Mouse (Mus musculus) liver, embryonic 14.5 days (tissue): Measurements from ENCODE around the gene Fam57b. TPM values are rescaled to one million over a fixed set of nuclear protein-coding genes. Genes with fewer than 3 reads are reported as not detected.

Source experiments
- ATAC-seq: fragments of 200-750 bp; cut with Nextera tagmentation; 2 replicates; pipeline ENCODE4 v1.8.0; 2017; ENCODE audit warnings: moderate number of reproducible peaks, mild to moderate bottlenecking, moderate library complexity; ENCODE audit not compliant: insufficient read depth
- DNase-seq, 3 experiments: peaks; one replicate each; pipeline ENCODE4 v3.0.0-alpha.2; 2012 to 2013; ENCODE audit warnings: low read depth in 3 of 3, low spot score in 3 of 3
- H3K27ac ChIP-seq: fragments of 300-500 bp; sonication (generic); 2 replicates; pipeline ENCODE4 v1.5.1; 2014; ENCODE audit warnings: moderate library complexity, mild to moderate bottlenecking, control low read depth, inconsistent platforms
- H3K27me3 ChIP-seq: fragments of 300-500 bp; sonication (generic); 2 replicates; pipeline ENCODE4 v1.6.1; 2014; ENCODE audit warnings: mild to moderate bottlenecking, low read length, moderate library complexity; ENCODE audit not compliant: control insufficient read depth, insufficient read depth
- H3K36me3 ChIP-seq: fragments of 300-500 bp; sonication (generic); replicated peaks from 2 replicates; pipeline ENCODE4 v1.6.1; 2014; ENCODE audit warnings: low read depth; ENCODE audit not compliant: control insufficient read depth, insufficient read depth
- H3K4me1 ChIP-seq, 2 experiments: fragments of 200-500 bp in 1 of 2; fragments of 300-500 bp in 1 of 2; sonication (generic) in 1 of 2; replicated peaks; 2 replicates each; pipeline ENCODE4 v1.6.1; 2012 to 2014; ENCODE audit warnings: antibody characterized with exemption in 1 of 2, inconsistent platforms in 1 of 2, low read length in 1 of 2; ENCODE audit not compliant: control insufficient read depth in 2 of 2, insufficient read depth in 2 of 2
- H3K4me2 ChIP-seq: fragments of 300-500 bp; sonication (generic); 2 replicates; pipeline ENCODE4 v1.6.1; 2014; ENCODE audit warnings: low read depth, mild to moderate bottlenecking, control low read depth, moderate library complexity
- H3K4me3 ChIP-seq, 2 experiments: fragments of 200-500 bp in 1 of 2; fragments of 300-500 bp in 1 of 2; sonication (generic) in 1 of 2; 2 replicates each; pipeline ENCODE4 v1.5.1; 2012 to 2014; ENCODE audit warnings: low read depth in 2 of 2, low read length in 2 of 2, mild to moderate bottlenecking in 2 of 2, control low read depth in 1 of 2, inconsistent platforms in 1 of 2, moderate library complexity in 1 of 2; ENCODE audit not compliant: insufficient read depth in 1 of 2
- H3K9ac ChIP-seq: fragments of 300-500 bp; sonication (generic); replicated peaks from 2 replicates; pipeline ENCODE4 v1.6.1; 2014; ENCODE audit warnings: mild to moderate bottlenecking, control low read depth, moderate library complexity
- H3K9me3 ChIP-seq: fragments of 300-500 bp; sonication (generic); 2 replicates; pipeline ENCODE4 v1.6.1; 2016; ENCODE audit warnings: low read length, mixed read lengths; ENCODE audit not compliant: control insufficient read depth
- CTCF ChIP-seq: IDR thresholded peaks from 2 replicates; pipeline ENCODE4 v1.5.1; 2016; ENCODE audit warnings: antibody characterized with exemption, low read depth, control low read depth
- EP300 ChIP-seq: IDR thresholded peaks from 2 replicates; pipeline ENCODE4 v1.6.1; 2016; ENCODE audit warnings: antibody characterized with exemption, low read depth
- WGBS: fragments of 180-500 bp; shearing (Covaris S2); extraction: QIAGEN DNeasy Blood & Tissue Kit; methylation state at CpG from one replicate; pipeline ENCODE4 v1.1.7; 2014; ENCODE audit not compliant: insufficient replicate concordance; 5-methylcytosine and 5-hydroxymethylcytosine counted together
- polyA plus RNA-seq, 2 experiments: library from polyadenylated mRNA; depleted of rRNA in 1 of 2; stranded (reverse) in 1 of 2; unstranded in 1 of 2; fragments of >200 nt; fragmentation: Nextera tagmentation in 1 of 2; extraction: Ambion mirVana in 1 of 2; gene quantifications; 2 replicates each; pipeline versions ENCODE4 v1.2.1 to v1.2.3; 2012 to 2014

Gene Fam57b
- polyA plus RNA-seq, 2 experiments, result 0.19 TPM; not detected in 1

DNA sequence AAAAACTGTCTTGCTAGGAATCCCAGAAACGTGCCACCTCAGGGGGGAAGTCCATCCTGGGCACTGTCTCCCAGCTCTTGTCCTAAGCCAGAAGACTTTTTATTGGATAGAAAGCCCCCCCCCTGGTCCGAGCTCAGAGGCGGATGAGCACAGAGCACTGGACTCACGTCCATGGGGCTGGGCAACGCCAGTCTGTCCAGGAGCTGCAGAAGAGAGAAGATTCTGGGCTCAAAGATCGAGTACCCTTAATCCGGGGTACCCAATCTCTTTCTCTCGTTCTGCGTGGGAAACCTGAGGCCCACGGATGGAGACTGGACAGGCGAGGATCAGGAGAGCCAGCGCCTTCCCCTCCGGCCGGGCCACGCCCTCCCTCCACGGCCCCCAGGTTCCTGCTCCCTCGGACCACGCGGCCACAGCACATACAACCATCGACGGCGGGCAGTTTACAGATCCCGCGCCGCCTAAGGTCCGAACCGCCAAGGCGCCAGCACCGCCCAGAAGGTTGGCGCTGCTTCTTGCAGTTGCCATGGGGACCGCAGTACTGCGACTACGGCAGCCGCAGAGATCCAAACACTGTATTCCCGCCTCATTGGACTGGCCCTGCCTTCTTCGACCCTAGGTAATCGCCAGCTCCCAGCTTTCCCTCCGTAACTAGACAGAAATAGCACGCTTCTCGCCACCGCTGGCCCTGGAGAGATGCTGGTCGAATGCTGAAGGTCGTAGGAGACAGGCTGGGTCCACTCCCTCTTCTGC is 11.4 kb downstream of the Fam57b start:
- TF ChIP-seq EP300, result no peak
- TF ChIP-seq CTCF, result peak; percentile 46
- Histone ChIP-seq H3K4me1 (peaks cover 7 to 14% of the 10 kb centered on the region in 2 experiments; a peak in 3 of 4 replicates), H3K9me3 (no peaks in the 10 kb centered on the region), H3K9ac (peak overlapping the region; percentile 61), H3K27ac (peak overlapping the region; percentile 38), H3K4me3 (peak overlapping the region; percentile 36 to 56), H3K27me3 (no peaks in the 10 kb centered on the region), H3K36me3 (no peaks in the 10 kb centered on the region; the same call in 1 of the 2 replicates), H3K4me2 (peak overlapping the region; percentile 75)
- WGBS, result 2% methylated on average over 42 of the region's 43 CpGs
- peak; percentile 72 to 75 (median 73) for DNase-seq
- ATAC-seq, result peak; percentile 92

DNA sequence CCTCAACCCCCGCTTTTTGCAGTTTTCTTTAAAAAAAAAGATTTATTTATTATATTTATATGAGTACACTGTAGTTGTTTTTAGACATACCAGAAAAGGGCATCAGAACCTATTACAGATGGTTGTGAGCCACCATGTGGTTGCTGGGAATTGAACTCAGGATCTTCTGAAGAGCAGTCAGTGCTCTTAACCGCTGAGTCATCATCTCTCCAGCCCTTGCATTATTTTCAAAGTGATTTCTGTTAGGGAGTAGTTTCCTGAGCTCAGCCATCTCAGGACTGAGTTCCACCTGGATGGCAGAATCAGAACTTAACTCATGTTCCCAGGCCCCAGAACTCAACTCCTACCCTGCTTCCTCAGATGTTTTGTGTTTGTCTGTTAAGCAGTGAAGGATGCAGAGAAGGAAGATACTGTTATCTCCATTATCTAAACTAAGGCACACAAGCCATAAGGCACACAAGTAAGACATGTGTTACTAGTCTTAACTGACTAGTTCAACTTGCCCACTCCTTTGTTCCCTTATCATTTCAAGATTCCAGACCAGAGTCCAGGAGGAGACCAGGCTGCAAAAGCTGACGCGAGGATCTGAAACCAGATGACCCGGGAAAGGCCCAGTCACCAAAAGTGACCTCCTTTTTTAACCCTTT is 12.4 kb downstream of the Fam57b start:
- no peak overlapping the region; a peak in 1 of 4 replicates for H3K4me3 ChIP-seq

DNA sequence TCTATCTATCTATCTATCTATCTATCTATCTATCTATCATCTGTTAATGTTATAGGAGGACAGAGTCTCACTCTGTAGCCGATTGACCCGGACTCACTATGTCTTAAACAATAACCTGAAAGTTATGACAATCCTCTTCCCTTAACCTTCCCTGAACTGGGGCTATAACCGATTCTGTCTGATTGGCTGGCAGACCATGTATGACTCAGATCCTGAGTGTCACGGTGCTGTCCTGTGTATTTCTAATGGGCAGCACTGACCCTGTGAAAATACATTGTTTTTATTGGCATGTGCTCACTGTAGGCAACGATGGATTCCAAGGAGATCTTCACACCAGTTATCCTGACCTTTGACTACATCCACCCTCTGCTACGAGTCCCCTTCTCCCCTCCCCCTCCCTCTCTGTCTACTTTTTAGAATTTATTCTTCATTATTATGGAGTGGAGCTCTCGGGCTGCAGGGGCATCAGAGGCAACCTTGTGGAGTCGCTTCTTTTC is 18.3 kb downstream of the Fam57b start:
- DNase-seq (no peak), ATAC-seq (no peak)
- Histone ChIP-seq H3K4me3 (no peak overlapping the region), H3K9me3 (no peaks in the 10 kb centered on the region), H3K27me3 (no peaks in the 10 kb centered on the region), H3K4me2 (no peak overlapping the region), H3K27ac (no peak overlapping the region), H3K4me1 (no peaks in the 10 kb centered on the region), H3K36me3 (no peaks in the 10 kb centered on the region), H3K9ac (no peak overlapping the region)
- TF ChIP-seq CTCF (no peak), EP300 (no peak)
- WGBS, result 58% methylated on average over 8 of the region's 8 CpGs

More for the DNA sequence above, 12.4 kb downstream of the Fam57b start:
- DNase-seq (no peak), ATAC-seq (no peak)
- Histone ChIP-seq H3K27me3 (no peaks in the 10 kb centered on the region), H3K9ac (no peak overlapping the region), H3K4me2 (peak overlapping the region; percentile 75), H3K27ac (no peak overlapping the region; the same call in 1 of the 2 replicates), H3K4me1 (peaks cover 7 to 14% of the 10 kb centered on the region in 2 experiments; a peak in 3 of 4 replicates), H3K9me3 (no peaks in the 10 kb centered on the region), H3K36me3 (no peaks in the 10 kb centered on the region; the same call in 1 of the 2 replicates)
- TF ChIP-seq CTCF (no peak), EP300 (no peak)
- 44% methylated on average over 5 of the region's 5 CpGs for WGBS

DNA sequence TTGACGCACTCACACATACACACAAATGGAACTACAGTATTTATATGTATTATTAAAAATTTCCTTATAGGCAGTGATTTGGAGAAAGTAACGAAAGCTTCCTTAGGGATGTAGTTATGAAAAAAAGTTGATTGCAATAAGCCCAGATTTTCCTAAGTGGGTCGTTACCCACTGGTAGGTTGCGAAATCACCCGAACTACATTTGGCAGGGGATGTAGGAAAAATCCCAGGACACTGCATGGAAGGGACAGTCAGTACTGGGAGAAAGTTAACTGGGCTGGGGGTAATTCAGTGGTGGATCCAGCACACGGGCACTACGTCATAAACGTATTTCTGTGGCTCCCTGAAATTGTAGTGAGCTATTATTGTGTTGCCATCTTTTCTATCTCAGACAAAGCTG is 19.0 kb downstream of the Fam57b start:
- WGBS, result 70% methylated on average over 8 of the region's 8 CpGs
- TF ChIP-seq EP300 (no peak), CTCF (no peak)
- Histone ChIP-seq H3K9ac (no peak overlapping the region), H3K4me1 (no peaks in the 10 kb centered on the region), H3K27me3 (no peaks in the 10 kb centered on the region), H3K9me3 (no peaks in the 10 kb centered on the region), H3K27ac (no peak overlapping the region), H3K4me3 (no peak overlapping the region), H3K36me3 (no peaks in the 10 kb centered on the region), H3K4me2 (no peak overlapping the region)
- no peak for ATAC-seq
- no peak for DNase-seq

DNA sequence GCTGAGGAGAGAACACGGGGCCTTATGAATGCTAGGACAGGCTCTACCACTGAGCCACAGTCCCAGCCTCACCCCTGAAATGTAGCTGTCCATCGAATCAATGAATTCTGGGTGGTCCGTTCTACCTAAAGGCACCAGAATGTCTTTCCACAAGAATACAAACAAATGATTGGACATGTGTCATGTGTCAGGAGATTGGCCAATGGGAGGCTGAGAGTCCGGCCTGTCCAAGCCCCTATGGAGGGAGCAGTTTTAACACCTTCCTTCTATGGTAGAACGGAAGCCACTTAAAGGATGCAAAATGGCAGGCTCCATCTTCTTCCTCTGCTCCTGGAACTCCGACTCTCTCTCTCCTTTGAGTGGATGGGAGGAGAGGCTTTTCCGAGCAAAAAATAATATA is 20.1 kb downstream of the Fam57b start:
- no peaks in the 10 kb centered on the region for H3K36me3 ChIP-seq
- WGBS, result 67% methylated on average over 7 of the region's 7 CpGs
- no peak overlapping the region for H3K4me2 ChIP-seq
- no peak overlapping the region for H3K4me3 ChIP-seq
- TF ChIP-seq CTCF (no peak), EP300 (no peak)
- H3K27ac ChIP-seq, result no peak overlapping the region
- DNase-seq (no peak), ATAC-seq (no peak)
- no peak overlapping the region for H3K9ac ChIP-seq
- no peaks in the 10 kb centered on the region for H3K27me3 ChIP-seq
- no peaks in the 10 kb centered on the region for H3K9me3 ChIP-seq
- no peaks in the 10 kb centered on the region for H3K4me1 ChIP-seq
